Comparison of ENCODE assay signal across 13 mouse cellular contexts in genomic region chr12:78095916-78096315, GRCm38 (mm10).
"Had no signal": no experiment of that assay in that cellular context is flagged by ENCODE, and none has a peak within 500 bp of the region (broad histone marks: within the 10 kb centered on the region; RNA-seq: fewer than 3 reads in every experiment).

No protein-coding gene starts in this region.

- DNase-seq: gastrocnemius, postnatal 14 days; gastrocnemius, postnatal 36 days; heart, adult 18-20 months; heart, postnatal 14 days; heart, postnatal 36 days; kidney, adult 11 months; kidney, adult 8-10 months; kidney, postnatal 14 days; kidney, postnatal 36 days; layer of hippocampus, adult 9-11 months; layer of hippocampus, postnatal 36 days; left cerebral cortex, postnatal 4 days; lung, adult 18-20 months had no signal
